Mouse (Mus musculus) megakaryocyte, embryonic 14.5 days (primary cell): Measurements from ENCODE around the gene Gm10181. TPM values are rescaled to one million over a fixed set of nuclear protein-coding genes. Genes with fewer than 3 reads are reported as not detected.

Experiments
- H3K27me3 ChIP-seq: replicated peaks from 2 replicates; pipeline ENCODE3; 2012; ENCODE audit warnings: inconsistent platforms
- H3K36me3 ChIP-seq: replicated peaks from 2 replicates; pipeline ENCODE3; 2012; ENCODE audit warnings: low read length, inconsistent platforms, mixed read lengths
- H3K4me1 ChIP-seq: 2 replicates; pipeline ENCODE4 v1.6.1; 2012; ENCODE audit warnings: inconsistent platforms
- H3K4me3 ChIP-seq: replicated peaks from 2 replicates; pipeline ENCODE3; 2012; ENCODE audit warnings: moderate library complexity, mild to moderate bottlenecking, inconsistent platforms
- H3K9me3 ChIP-seq: 2 replicates; pipeline ENCODE4 v1.6.1; 2012; ENCODE audit warnings: inconsistent platforms
- FLI1 ChIP-seq: IDR thresholded peaks from 2 replicates; pipeline ENCODE4 v1.6.1; 2012; ENCODE audit warnings: low read length, inconsistent platforms, mixed read lengths
- GATA1 ChIP-seq: IDR thresholded peaks from 3 replicates; pipeline ENCODE4 v1.6.1; 2012; ENCODE audit warnings: mixed read lengths, low read length, inconsistent platforms, borderline replicate concordance
- polyA plus RNA-seq: library from polyadenylated mRNA; stranded (reverse); fragments of >175 nt; gene quantifications from 2 replicates; pipeline ENCODE4 v1.2.3, GENCODE M21; 2012; ENCODE audit warnings: low replicate concordance; ENCODE audit not compliant: insufficient read depth

Gm10181 gene
- polyA plus RNA-seq: not detected in 2 replicates

DNA sequence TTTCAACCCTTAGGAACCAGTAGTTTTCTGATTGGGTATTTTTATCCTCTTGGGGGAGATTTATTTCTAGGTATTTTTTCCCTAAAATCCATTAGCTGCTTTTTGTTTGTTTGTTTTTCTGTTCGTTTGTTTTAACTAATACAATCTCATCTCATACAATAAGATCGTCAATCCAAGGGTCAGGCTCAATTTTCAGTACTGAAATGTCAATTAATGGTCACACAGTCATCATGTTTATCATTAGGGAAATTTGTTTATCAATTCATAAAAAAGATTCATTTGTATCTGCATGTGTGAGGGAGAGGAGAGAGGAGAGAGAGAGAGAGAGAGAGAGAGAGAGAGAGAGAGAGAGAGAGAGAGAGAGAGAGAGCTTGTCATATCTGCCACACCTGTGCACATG is at the start of gene Gm10181:
TSS of gene Gm10181 (plus strand) at position 301 of the 400 bp plus-strand sequence.
- TF ChIP-seq GATA1 (no peak), FLI1 (no peak)
- Histone ChIP-seq H3K27me3 (peaks cover 6% of the 10 kb centered on the region), H3K4me3 (no peak within 1 kb of the TSS), H3K9me3 (no peaks in the 10 kb centered on the region), H3K36me3 (no peaks in the 10 kb centered on the region), H3K4me1 (peaks cover 33% of the 10 kb centered on the region)

DNA sequence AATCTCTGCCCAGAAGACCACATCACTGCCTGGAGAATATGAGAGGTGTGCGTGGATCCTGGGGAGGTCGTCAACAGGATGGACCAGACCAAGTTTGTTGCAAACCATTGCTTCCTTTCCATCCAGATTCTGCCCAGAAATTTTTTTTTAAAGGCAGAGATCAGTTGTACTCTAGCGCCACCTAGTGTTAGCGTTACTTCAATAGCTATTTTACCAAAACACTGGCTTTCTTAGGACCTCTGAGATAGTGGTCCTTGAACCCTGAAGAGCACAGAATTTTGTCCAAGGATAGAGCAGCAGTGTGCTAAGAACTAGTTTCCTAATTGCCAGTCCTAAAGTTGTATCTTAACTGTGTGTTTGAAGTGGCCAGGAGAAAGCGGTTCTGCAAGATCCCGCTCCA is 47.6 kb upstream of the Gm10181 start:
- Histone ChIP-seq H3K9me3 (no peaks in the 10 kb centered on the region), H3K4me3 (peak overlapping the region; percentile 56), H3K36me3 (no peaks in the 10 kb centered on the region), H3K27me3 (peaks cover 4% of the 10 kb centered on the region), H3K4me1 (peaks cover 48% of the 10 kb centered on the region)
- no peak for TF ChIP-seq GATA1
- TF ChIP-seq FLI1: no peak

DNA sequence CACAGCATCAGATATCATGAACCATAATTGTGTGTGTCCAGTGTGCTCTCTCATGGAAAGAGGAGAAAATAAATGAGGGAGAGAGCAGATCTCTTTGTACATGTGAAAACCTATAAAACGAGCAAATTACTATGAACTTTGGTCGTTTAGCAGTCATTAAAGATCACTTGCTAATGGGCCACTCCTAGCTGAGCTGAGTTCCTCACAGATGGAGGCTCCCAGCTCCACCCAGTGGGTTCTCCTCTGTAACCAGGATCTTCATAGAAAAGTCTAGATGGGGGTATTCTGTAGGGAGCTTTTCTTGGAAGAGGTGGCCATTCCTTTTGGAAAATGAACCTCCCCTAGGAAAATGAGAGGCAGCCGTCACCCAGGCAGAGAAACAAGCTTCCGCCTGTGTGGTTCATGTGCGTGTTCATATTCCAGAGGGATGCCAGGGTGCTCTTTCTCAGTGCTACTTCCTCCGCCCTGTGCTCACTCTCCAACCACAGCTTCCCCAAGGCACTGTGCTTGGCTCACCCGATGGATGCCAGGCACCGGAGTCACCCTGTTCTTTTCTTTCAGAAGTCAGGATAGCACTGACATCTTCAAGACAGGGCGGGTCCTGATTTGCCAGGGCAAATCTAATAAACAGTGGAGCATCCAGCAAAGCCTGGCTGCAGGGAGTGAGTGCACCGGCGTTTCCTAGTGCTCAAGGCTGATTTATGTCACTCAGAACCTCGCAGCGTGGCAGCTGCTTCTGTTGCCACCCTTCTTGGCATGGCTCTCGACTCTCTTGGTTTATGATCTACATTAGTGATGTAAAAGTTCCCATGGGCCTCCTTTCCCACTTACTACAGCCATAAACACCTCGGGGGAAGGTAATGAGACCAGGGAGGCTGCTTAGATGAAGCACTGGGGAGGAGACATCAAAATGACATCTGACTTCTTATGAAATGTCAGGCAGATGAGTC is 46.8 kb upstream of the Gm10181 start:
- Histone ChIP-seq H3K4me3 (no peak overlapping the region), H3K27me3 (peaks cover 4% of the 10 kb centered on the region), H3K9me3 (no peaks in the 10 kb centered on the region), H3K4me1 (peaks cover 49% of the 10 kb centered on the region), H3K36me3 (no peaks in the 10 kb centered on the region)
- TF ChIP-seq FLI1 (no peak), GATA1 (no peak)

DNA sequence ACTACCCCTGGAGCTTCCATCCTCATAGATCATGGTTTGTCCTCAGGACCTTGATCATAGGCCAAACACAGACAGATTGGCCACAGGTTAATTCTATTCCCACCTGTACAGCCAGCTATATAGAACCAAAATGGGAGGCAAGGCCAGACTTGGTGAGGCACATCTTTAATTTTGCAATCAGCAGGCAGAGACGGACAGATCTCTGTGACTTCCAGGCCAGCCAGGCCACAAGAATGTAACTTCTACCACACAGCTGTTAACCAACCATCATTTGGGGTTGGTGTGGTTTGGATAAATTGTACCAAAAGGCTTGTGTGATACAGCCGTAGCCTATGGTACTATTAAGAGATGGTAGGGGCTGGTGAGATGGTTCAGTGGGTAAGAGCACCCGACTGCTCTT is 44.9 kb upstream of the Gm10181 start:
- H3K4me1 ChIP-seq: peaks cover 57% of the 10 kb centered on the region
- H3K4me3 ChIP-seq: no peak overlapping the region
- no peaks in the 10 kb centered on the region for H3K36me3 ChIP-seq
- no peaks in the 10 kb centered on the region for H3K9me3 ChIP-seq
- peaks cover 2% of the 10 kb centered on the region for H3K27me3 ChIP-seq
- TF ChIP-seq GATA1: no peak
- TF ChIP-seq FLI1: no peak

DNA sequence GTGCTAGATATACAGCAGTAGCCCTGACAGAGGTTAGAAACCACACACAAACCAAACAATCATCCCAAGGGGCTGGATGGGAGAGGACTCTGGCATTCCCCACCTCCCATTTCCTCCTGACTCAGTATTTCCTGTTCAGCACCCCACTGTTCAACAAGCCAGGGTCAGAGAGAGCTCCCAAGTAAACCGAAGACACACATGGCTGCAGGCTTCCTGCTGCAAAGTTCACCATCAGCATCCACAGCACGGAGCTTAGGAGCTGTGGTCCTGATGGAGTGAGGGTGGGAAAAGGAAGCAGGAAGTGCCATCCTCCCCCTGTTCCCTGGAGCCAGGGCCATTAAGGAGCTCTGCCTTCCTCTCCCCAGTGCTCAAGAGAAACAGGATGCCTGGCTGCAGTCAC is 40.9 kb upstream of the Gm10181 start:
- Histone ChIP-seq H3K4me1 (peaks cover 64% of the 10 kb centered on the region), H3K27me3 (no peaks in the 10 kb centered on the region), H3K4me3 (peak overlapping the region; percentile 91), H3K36me3 (no peaks in the 10 kb centered on the region), H3K9me3 (no peaks in the 10 kb centered on the region)
- TF ChIP-seq GATA1: no peak

DNA sequence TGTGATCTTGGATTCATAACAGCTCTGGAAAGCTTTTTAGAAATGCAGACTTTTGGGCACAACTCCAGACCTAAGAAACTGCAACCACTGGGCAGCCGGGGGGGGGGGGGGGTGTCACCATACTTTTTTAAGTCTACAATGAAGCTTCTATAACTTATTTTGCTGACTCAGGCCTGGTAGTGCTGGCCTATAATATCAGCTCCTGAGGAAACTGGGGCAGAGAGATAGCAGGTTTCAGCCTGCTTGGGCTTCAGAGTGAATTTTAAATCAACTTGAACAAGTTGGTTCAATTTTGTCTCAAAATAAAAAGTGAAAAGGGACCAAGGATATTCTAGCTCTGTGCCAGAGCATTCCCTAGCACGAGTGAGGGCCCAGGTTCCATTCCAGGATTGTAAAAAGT is 40.3 kb upstream of the Gm10181 start:
- Histone ChIP-seq H3K4me1 (peaks cover 58% of the 10 kb centered on the region), H3K9me3 (no peaks in the 10 kb centered on the region), H3K36me3 (no peaks in the 10 kb centered on the region), H3K4me3 (peak overlapping the region; percentile 91), H3K27me3 (no peaks in the 10 kb centered on the region)
- TF ChIP-seq GATA1: no peak
- TF ChIP-seq FLI1: no peak

DNA sequence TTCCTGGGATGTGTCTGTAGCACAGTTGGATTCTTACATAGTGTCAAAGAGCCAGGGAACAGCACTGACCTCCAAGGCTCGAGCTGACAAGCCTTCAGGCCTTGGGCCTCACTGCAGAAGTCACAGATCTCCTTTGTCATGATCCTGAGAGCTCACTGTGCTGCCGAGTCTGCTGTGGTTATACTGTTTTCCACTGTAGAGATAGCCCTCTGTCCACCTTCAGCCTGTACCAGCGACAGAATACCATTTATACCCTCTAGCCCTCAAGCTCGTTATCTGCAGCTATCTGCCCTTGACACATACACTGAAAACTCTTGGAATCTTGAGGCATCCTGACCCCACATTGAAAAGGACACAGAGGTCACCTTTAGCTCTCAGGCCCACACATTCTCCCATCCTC is 37.3 kb upstream of the Gm10181 start:
- peak overlapping the region; percentile 6 for H3K4me3 ChIP-seq
- H3K4me1 ChIP-seq: peaks cover 51% of the 10 kb centered on the region
- H3K9me3 ChIP-seq: no peaks in the 10 kb centered on the region
- TF ChIP-seq GATA1 (no peak), FLI1 (no peak)
- no peaks in the 10 kb centered on the region for H3K27me3 ChIP-seq
- no peaks in the 10 kb centered on the region for H3K36me3 ChIP-seq

DNA sequence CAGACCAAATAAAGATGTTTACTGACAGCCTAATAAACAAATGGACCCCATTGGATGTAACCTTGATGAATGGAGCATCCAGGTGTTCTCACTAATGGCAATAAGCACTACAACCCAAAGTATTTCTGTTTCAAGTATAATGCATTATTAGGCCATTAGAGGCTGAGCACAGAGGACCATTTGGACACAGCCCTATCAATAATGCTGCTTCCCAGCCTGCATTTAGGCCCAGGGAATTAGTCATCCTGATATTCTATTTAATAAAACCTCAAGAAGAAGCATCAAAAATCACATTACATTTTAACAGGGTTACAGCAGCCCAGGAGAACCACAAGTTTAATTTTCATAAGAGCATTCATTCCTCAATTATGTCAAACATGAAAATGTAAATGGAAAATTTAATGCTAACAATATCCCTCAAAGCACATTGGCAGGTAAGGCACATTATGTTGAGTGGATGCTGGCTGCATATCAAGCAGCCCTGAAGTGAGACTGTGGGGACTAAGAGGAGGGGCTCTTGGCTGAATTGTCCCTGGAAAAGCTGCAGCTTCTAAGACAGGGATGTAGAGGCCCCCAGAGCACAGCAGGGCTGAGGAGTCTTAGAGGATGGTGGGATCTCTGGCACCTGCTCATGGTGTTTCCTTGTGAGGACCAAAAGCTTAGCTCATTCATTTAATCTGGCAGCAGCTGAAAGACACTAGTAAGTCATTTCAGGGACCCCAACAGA is 33.4 kb upstream of the Gm10181 start:
- Histone ChIP-seq H3K27me3 (no peaks in the 10 kb centered on the region), H3K4me3 (no peak overlapping the region), H3K9me3 (no peaks in the 10 kb centered on the region), H3K4me1 (peaks cover 49% of the 10 kb centered on the region), H3K36me3 (no peaks in the 10 kb centered on the region)
- TF ChIP-seq FLI1 (no peak), GATA1 (no peak)

DNA sequence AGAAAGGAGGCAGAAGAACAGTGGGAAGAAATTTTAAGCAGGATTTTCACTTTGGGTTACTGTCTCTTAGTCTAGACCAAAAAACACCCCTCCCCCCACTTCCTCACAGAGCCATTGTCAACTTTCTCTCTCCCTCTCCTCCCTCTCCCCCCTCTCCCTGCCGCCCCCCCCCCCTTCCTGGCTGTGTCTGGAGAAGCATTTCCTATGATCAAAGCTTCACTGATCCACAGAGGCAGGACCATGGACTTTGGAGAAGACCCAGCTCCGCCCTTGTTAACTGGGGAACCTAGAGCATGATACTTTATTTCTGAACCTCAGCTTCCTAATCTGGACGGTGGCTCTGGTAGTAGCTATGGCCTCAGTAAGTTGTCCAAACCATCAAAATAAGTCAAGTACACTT is 30.5 kb upstream of the Gm10181 start:
- Histone ChIP-seq H3K4me1 (peaks cover 27% of the 10 kb centered on the region), H3K9me3 (peaks cover 6% of the 10 kb centered on the region; the same call in 1 of the 2 replicates), H3K4me3 (no peak overlapping the region), H3K36me3 (no peaks in the 10 kb centered on the region), H3K27me3 (no peaks in the 10 kb centered on the region)
- TF ChIP-seq FLI1: no peak
- TF ChIP-seq GATA1: no peak

DNA sequence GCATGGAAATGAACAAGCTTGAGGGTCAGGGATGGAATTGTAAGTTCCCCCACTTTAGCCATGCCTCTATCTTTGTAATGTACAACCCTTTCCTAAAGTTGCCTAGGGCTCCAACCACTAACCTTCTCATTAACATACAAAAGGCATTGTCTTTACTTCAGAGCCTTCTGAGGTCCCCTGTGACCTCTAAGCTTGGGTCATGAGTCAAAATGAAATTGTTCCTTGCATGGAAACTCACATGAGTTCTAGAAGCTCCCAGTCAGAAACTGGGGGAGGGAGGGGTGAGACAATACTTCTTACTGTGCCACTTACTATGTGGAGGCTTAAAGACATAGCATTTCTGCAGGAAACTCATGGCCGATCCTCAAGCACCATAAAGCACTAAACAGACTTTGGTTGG is 16.6 kb upstream of the Gm10181 start:
- Histone ChIP-seq H3K9me3 (no peaks in the 10 kb centered on the region), H3K4me3 (no peak overlapping the region), H3K27me3 (no peaks in the 10 kb centered on the region), H3K4me1 (peaks cover 72% of the 10 kb centered on the region), H3K36me3 (no peaks in the 10 kb centered on the region)
- no peak for TF ChIP-seq FLI1
- TF ChIP-seq GATA1: no peak
